Mouse (Mus musculus) forebrain, embryonic 14.5 days (tissue): Measurements from ENCODE around the gene Lao1. TPM values are rescaled to one million over a fixed set of nuclear protein-coding genes. Genes with fewer than 3 reads are reported as not detected.
"Not testable (repeated sequence)": the region's sequence is repeated elsewhere in the genome, so short reads cannot be mapped to it uniquely, and the experiment has no call there.

Experiments
- ATAC-seq: fragments of 200-750 bp; cut with Nextera tagmentation; 2 replicates; pipeline ENCODE4 v1.8.0; 2017; ENCODE audit warnings: mild to moderate bottlenecking, moderate library complexity
- DNase-seq: peaks from one replicate; pipeline ENCODE4 v3.0.0-alpha.2; 2015; ENCODE audit warnings: low spot score
- H3K27ac ChIP-seq: fragments of 300-500 bp; sonication (generic); 2 replicates; pipeline ENCODE4 v1.5.1; 2014; ENCODE audit warnings: low read depth, mild to moderate bottlenecking, control low read depth, low read length, moderate library complexity
- H3K27me3 ChIP-seq: fragments of 300-500 bp; sonication (generic); replicated peaks from 2 replicates; pipeline ENCODE4 v1.6.1; 2014; ENCODE audit warnings: low read length, control low read depth, mixed read lengths; ENCODE audit not compliant: control insufficient read depth, insufficient read depth
- H3K36me3 ChIP-seq: fragments of 300-500 bp; sonication (generic); 2 replicates; pipeline ENCODE4 v1.6.1; 2014; ENCODE audit warnings: low read length, control low read depth; ENCODE audit not compliant: control insufficient read depth, insufficient read depth
- H3K4me1 ChIP-seq: fragments of 300-500 bp; sonication (generic); 2 replicates; pipeline ENCODE4 v1.6.1; 2014; ENCODE audit warnings: antibody characterized with exemption, low read length, control low read depth; ENCODE audit not compliant: control insufficient read depth, insufficient read depth
- H3K4me2 ChIP-seq: fragments of 300-500 bp; sonication (generic); 2 replicates; pipeline ENCODE4 v1.6.1; 2014; ENCODE audit warnings: mild to moderate bottlenecking, control low read depth, low read length
- H3K4me3 ChIP-seq: fragments of 300-500 bp; sonication (generic); 2 replicates; pipeline ENCODE4 v1.5.1; 2014; ENCODE audit warnings: low read depth, low read length, control low read depth
- H3K9ac ChIP-seq: fragments of 300-500 bp; sonication (generic); 2 replicates; pipeline ENCODE4 v1.6.1; 2014; ENCODE audit warnings: mild to moderate bottlenecking, low read length, control low read depth, moderate library complexity
- H3K9me3 ChIP-seq: fragments of 300-500 bp; sonication (generic); replicated peaks from 2 replicates; pipeline ENCODE4 v1.6.1; 2016; ENCODE audit warnings: low read length, control low read depth, mixed read lengths; ENCODE audit not compliant: control insufficient read depth
- WGBS: fragments of 180-500 bp; shearing (Covaris S2); extraction: QIAGEN DNeasy Blood & Tissue Kit; methylation state at CpG from one replicate; pipeline ENCODE4 v1.1.7; 2014; 5-methylcytosine and 5-hydroxymethylcytosine counted together
- polyA plus RNA-seq: library from polyadenylated mRNA; unstranded; fragments of >200 nt; fragmentation: Nextera tagmentation; extraction: Ambion mirVana; gene quantifications from 2 replicates; pipeline ENCODE4 v1.2.1, GENCODE M21; 2014

The Lao1 gene
- polyA plus RNA-seq, result 0.11 and 0.42 TPM in 2 replicates

DNA sequence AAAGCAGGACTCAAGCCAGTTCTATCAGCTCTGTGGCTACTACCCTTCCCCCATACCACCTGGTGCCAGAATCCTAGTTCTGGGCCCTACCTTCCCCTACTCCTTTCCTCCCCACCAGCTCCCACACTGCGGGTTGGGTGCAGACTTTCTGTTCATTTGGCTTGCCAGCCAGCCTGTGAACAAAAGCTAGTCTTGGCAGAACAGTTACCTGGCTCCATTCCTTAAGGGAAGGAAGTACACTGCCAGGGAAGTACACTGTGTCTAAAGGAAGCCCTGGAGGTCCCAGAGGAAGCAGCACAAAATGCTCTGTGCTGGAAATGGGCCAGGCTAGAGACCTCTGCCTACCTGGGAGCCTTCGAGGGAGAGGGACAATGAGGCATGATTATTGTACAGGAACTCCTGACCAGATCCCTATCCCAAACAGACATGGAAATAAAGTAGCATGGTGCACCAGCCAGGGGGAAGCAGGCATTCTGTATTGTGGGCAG is at the start of gene Lao1:
TSS of gene Lao1 (plus strand) at position 438 of the 488 bp plus-strand sequence.
- Histone ChIP-seq H3K4me2 (no peak within 1 kb of the TSS), H3K27ac (no peak within 1 kb of the TSS), H3K9me3 (no peaks in the 10 kb centered on the region), H3K4me3 (no peak within 1 kb of the TSS), H3K9ac (no peak within 1 kb of the TSS), H3K27me3 (no peaks in the 10 kb centered on the region), H3K36me3 (no peaks in the 10 kb centered on the region), H3K4me1 (no peaks in the 10 kb centered on the region; the same call in 1 of the 2 replicates)
- ATAC-seq (peak; percentile 54; the same call in 1 of the 2 replicates), DNase-seq (peak; percentile 58)
- WGBS, result 63% methylated on average over 2 of the region's 2 CpGs

- H3K9me3 ChIP-seq, H3K4me1 ChIP-seq, DNase-seq, H3K27me3 ChIP-seq, H3K4me2 ChIP-seq, H3K27ac ChIP-seq, ATAC-seq, H3K4me3 ChIP-seq, H3K9ac ChIP-seq, H3K36me3 ChIP-seq: not testable (repeated sequence)
- WGBS, result 57% methylated on average over 2 of the region's 2 CpGs
These were observed 44.0 kb upstream of the Lao1 start, which contains the start of gene Olfr1329 for GRCm38 (mm10) chr4:118917365-118917764. Olfr1329 (minus strand) TSS chr4:118917465.

GRCm38 (mm10) chr4:118931326-118931725 is 30.1 kb upstream of the Lao1 start:
- H3K9ac ChIP-seq, H3K27me3 ChIP-seq, H3K9me3 ChIP-seq, H3K36me3 ChIP-seq, H3K4me2 ChIP-seq, DNase-seq, H3K4me3 ChIP-seq, H3K4me1 ChIP-seq, H3K27ac ChIP-seq, ATAC-seq: not testable (repeated sequence)
- 61% methylated on average over 3 of the region's 3 CpGs for WGBS

DNA sequence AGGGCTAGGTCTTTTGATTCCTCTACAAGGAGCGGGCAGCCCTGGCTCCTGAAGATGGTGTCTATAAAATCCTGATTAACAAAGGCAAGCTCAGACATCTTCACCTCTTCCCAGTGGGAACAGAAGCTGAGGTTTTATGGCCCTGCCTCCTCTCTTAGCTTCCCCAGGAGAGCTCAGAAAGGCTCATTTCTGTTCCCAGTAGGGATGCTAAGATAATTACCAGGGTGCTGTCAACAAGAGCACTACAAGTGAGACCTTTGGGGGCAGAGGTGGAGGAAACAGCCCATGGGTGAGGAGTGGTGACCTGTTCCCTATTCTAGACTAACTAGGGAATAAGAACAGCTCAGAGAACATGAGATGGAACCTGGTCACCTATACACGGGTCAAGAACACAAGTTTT is 22.9 kb upstream of the Lao1 start, which contains the start of gene Olfr1328:
TSS of gene Olfr1328 (minus strand) at position 101 of the 400 bp plus-strand sequence.
- Histone ChIP-seq H3K4me1 (no peaks in the 10 kb centered on the region), H3K4me2 (no peak within 1 kb of the TSS), H3K27ac (no peak within 1 kb of the TSS), H3K9ac (no peak within 1 kb of the TSS), H3K36me3 (no peaks in the 10 kb centered on the region), H3K9me3 (no peaks in the 10 kb centered on the region), H3K4me3 (no peak within 1 kb of the TSS), H3K27me3 (no peaks in the 10 kb centered on the region)
- ATAC-seq (no peak), DNase-seq (no peak)
- 72% methylated on average over 2 of the region's 2 CpGs for WGBS

DNA sequence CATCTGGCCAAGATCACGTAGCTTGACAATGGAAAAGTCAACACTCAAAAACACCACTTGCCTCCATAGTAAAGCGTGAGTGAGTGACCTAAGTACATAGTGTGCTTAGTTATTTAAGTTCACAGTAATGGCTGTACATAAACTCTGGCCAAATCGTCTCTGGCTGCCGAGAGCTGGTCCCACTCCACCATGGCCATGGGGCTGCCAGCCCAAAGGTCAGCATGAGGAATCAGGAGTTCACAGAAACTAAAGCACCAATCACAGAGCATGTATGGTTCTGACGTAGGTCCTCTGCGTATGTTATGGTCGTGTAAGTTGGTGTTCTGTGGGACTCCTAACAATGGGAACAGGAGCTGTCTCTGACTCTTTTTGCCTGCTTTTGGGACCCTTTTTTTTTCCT is 2.6 kb upstream of the Lao1 start:
- Histone ChIP-seq H3K36me3 (no peaks in the 10 kb centered on the region), H3K4me1 (no peaks in the 10 kb centered on the region; the same call in 1 of the 2 replicates), H3K27me3 (no peaks in the 10 kb centered on the region), H3K27ac (no peak overlapping the region), H3K4me2 (no peak overlapping the region), H3K9ac (no peak overlapping the region), H3K9me3 (no peaks in the 10 kb centered on the region), H3K4me3 (no peak overlapping the region)
- no peak for ATAC-seq
- 94% methylated on average over 7 of the region's 7 CpGs for WGBS
- no peak for DNase-seq

GRCm38 (mm10) chr4:118967711-118968110 is 6.3 kb downstream of the Lao1 start:
- no peak overlapping the region for H3K27ac ChIP-seq
- DNase-seq (no peak), ATAC-seq (no peak)
- H3K4me1 ChIP-seq, result no peaks in the 10 kb centered on the region
- WGBS, result 94% methylated on average over 15 of the region's 15 CpGs
- H3K4me2 ChIP-seq, result no peak overlapping the region
- no peak overlapping the region for H3K4me3 ChIP-seq
- no peaks in the 10 kb centered on the region for H3K9me3 ChIP-seq
- H3K27me3 ChIP-seq, result no peaks in the 10 kb centered on the region
- H3K9ac ChIP-seq, result no peak overlapping the region
- no peaks in the 10 kb centered on the region for H3K36me3 ChIP-seq

DNA sequence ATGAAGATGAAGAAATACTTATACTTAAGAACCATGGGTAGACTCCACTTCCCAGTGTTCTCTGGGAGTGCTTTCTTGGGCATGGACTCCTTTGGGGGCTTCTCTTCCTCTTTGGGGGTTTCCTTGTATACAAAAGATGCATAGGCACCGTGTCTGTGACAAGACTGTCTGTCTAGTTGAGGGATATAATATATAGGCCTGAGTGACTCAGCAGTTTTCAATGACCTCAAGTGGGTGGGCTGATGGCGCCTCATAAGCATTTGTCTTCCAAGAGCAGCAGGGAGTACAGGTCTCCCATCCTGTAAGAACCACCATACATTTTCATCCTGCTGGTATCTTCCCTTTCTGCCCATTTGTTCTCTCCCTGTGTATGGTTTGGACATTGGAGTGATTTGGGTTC is 11.9 kb downstream of the Lao1 start:
- no peak overlapping the region for H3K9ac ChIP-seq
- DNase-seq (no peak), ATAC-seq (no peak)
- no peak overlapping the region for H3K4me3 ChIP-seq
- H3K27ac ChIP-seq, result no peak overlapping the region
- no peak overlapping the region for H3K4me2 ChIP-seq
- H3K9me3 ChIP-seq, result no peaks in the 10 kb centered on the region
- H3K36me3 ChIP-seq, result no peaks in the 10 kb centered on the region
- WGBS, result 93% methylated on average over 2 of the region's 2 CpGs
- no peaks in the 10 kb centered on the region for H3K27me3 ChIP-seq
- no peaks in the 10 kb centered on the region for H3K4me1 ChIP-seq

DNA sequence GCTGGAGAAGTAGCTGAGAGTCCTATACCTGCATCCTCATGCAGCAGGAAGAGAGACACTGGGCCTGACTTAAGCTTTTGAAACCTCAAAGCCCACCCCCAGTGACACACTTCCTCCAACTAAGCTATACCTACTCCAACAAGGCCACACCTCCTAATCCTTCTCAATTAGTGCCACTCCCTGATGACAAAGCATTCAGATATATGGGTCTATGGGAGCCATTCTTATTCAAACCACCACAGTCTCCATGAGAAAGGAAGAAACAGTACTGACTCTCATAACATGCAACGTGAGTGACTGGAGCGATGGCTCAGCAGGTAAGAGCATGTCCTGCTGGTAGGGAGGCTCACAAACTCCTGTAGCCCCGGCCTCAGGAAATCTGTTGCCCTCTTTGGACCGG is 23.9 kb downstream of the Lao1 start:
- no peaks in the 10 kb centered on the region for H3K27me3 ChIP-seq
- H3K9me3 ChIP-seq, result no peaks in the 10 kb centered on the region
- H3K4me2 ChIP-seq, result no peak overlapping the region
- H3K36me3 ChIP-seq, result no peaks in the 10 kb centered on the region
- H3K27ac ChIP-seq, result no peak overlapping the region
- H3K9ac ChIP-seq, result no peak overlapping the region
- DNase-seq, result no peak
- no peak for ATAC-seq
- 86% methylated on average over 4 of the region's 4 CpGs for WGBS
- no peaks in the 10 kb centered on the region for H3K4me1 ChIP-seq
- no peak overlapping the region for H3K4me3 ChIP-seq

DNA sequence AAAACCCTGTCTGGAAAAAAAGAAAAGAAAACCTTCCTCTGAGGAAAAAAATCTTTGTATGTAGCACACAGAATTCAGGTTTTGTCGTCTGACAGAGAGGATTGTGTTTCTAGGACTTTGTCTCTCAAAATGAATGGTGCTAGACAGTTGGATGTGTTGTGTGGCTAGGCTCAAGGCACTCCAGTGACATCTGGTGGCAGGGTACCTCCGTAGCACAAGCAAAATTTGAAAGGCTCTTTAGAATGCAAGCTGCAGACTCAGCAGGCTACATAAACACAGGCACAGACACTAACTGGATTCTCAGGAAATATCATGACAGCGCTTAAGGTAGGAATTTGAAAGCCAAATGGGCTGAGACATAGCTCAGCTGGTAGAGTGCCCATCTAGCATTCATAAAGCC is 27.2 kb downstream of the Lao1 start:
- no peak overlapping the region for H3K9ac ChIP-seq
- H3K27me3 ChIP-seq, result no peaks in the 10 kb centered on the region
- H3K9me3 ChIP-seq, result no peaks in the 10 kb centered on the region
- no peaks in the 10 kb centered on the region for H3K36me3 ChIP-seq
- no peak overlapping the region for H3K27ac ChIP-seq
- 1% methylated on average over 3 of the region's 3 CpGs for WGBS
- DNase-seq (peak; percentile 69), ATAC-seq (no peak)
- H3K4me3 ChIP-seq, result no peak overlapping the region
- H3K4me2 ChIP-seq, result no peak overlapping the region
- H3K4me1 ChIP-seq, result no peaks in the 10 kb centered on the region
